Mouse (Mus musculus): ENCODE data around the gene Fbn1. TPM values are rescaled to one million over a fixed set of nuclear protein-coding genes. Genes with fewer than 3 reads are reported as not detected.

Gene Fbn1
- polyA plus RNA-seq, 1 experiment from 2014 or later = 2.1 TPM

GRCm38 (mm10) chr2:125420604-125421003, 87.2 kb downstream of the Fbn1 start:
- Histone ChIP-seq H3K27me3 (replicated peaks; ENCODE audit: control insufficient read depth, insufficient read depth, low read length) (no peaks in the 10 kb centered on the region), H3K36me3 (ENCODE audit: control insufficient read depth, insufficient read depth, low read length) (no peaks in the 10 kb centered on the region), H3K9me3 (ENCODE audit: control insufficient read depth, low read length) (no peaks in the 10 kb centered on the region), H3K27ac (ENCODE audit: low read depth, low read length) (no peak overlapping the region), H3K4me2 (ENCODE audit: low read length) (no peak overlapping the region), H3K4me3 (ENCODE audit: low read length) (no peak overlapping the region), H3K9ac (ENCODE audit: low read depth, low read length) (no peak overlapping the region), H3K4me1 (ENCODE audit: control insufficient read depth, insufficient read depth, low read depth, low read length) (no peaks in the 10 kb centered on the region)
- no peak for ATAC-seq
- WGBS = 76% methylated on average over 9 of the region's 9 CpGs

GRCm38 (mm10) chr2:125419681-125420080, 88.1 kb downstream of the Fbn1 start:
- 82% methylated on average over 4 of the region's 4 CpGs for WGBS
- Histone ChIP-seq H3K9me3 (ENCODE audit: control insufficient read depth, low read length) (no peaks in the 10 kb centered on the region), H3K4me1 (ENCODE audit: control insufficient read depth, insufficient read depth, low read depth, low read length) (no peaks in the 10 kb centered on the region), H3K4me2 (ENCODE audit: low read length) (no peak overlapping the region), H3K27ac (ENCODE audit: low read depth, low read length) (no peak overlapping the region), H3K27me3 (replicated peaks; ENCODE audit: control insufficient read depth, insufficient read depth, low read length) (no peaks in the 10 kb centered on the region), H3K36me3 (ENCODE audit: control insufficient read depth, insufficient read depth, low read length) (no peaks in the 10 kb centered on the region), H3K9ac (ENCODE audit: low read depth, low read length) (no peak overlapping the region), H3K4me3 (ENCODE audit: low read length) (no peak overlapping the region)
- ATAC-seq = no peak

GRCm38 (mm10) chr2:125418546-125418945, 89.2 kb downstream of the Fbn1 start:
- 85% methylated on average over 4 of the region's 4 CpGs for WGBS
- no peak overlapping the region for H3K4me3 ChIP-seq (ENCODE audit: low read length)
- no peak for ATAC-seq
- no peaks in the 10 kb centered on the region for H3K27me3 ChIP-seq (replicated peaks; ENCODE audit: control insufficient read depth, insufficient read depth, low read length)
- H3K36me3 ChIP-seq (ENCODE audit: control insufficient read depth, insufficient read depth, low read length) = no peaks in the 10 kb centered on the region
- H3K27ac ChIP-seq (ENCODE audit: low read depth, low read length) = no peak overlapping the region
- no peak overlapping the region for H3K4me2 ChIP-seq (ENCODE audit: low read length)
- no peak overlapping the region for H3K9ac ChIP-seq (ENCODE audit: low read depth, low read length)
- no peaks in the 10 kb centered on the region for H3K9me3 ChIP-seq (ENCODE audit: control insufficient read depth, low read length)
- no peaks in the 10 kb centered on the region for H3K4me1 ChIP-seq (ENCODE audit: control insufficient read depth, insufficient read depth, low read depth, low read length)

GRCm38 (mm10) chr2:125416541-125417245, 91.1 kb downstream of the Fbn1 start:
- Histone ChIP-seq H3K9ac (ENCODE audit: low read depth, low read length) (no peak overlapping the region), H3K27me3 (replicated peaks; ENCODE audit: control insufficient read depth, insufficient read depth, low read length) (no peaks in the 10 kb centered on the region), H3K27ac (ENCODE audit: low read depth, low read length) (no peak overlapping the region), H3K36me3 (ENCODE audit: control insufficient read depth, insufficient read depth, low read length) (no peaks in the 10 kb centered on the region), H3K4me1 (ENCODE audit: control insufficient read depth, insufficient read depth, low read depth, low read length) (no peaks in the 10 kb centered on the region), H3K9me3 (ENCODE audit: control insufficient read depth, low read length) (no peaks in the 10 kb centered on the region), H3K4me2 (ENCODE audit: low read length) (no peak overlapping the region), H3K4me3 (ENCODE audit: low read length) (no peak overlapping the region)
- ATAC-seq = no peak
- 83% methylated on average over 10 of the region's 10 CpGs for WGBS

- WGBS = 93% methylated on average over 15 of the region's 15 CpGs
- Histone ChIP-seq H3K9me3 (ENCODE audit: control insufficient read depth, low read length) (no peaks in the 10 kb centered on the region), H3K4me1 (ENCODE audit: control insufficient read depth, insufficient read depth, low read depth, low read length) (no peaks in the 10 kb centered on the region), H3K4me3 (ENCODE audit: low read length) (no peak overlapping the region), H3K36me3 (ENCODE audit: control insufficient read depth, insufficient read depth, low read length) (no peaks in the 10 kb centered on the region), H3K27me3 (replicated peaks; ENCODE audit: control insufficient read depth, insufficient read depth, low read length) (no peaks in the 10 kb centered on the region), H3K4me2 (ENCODE audit: low read length) (no peak overlapping the region), H3K9ac (ENCODE audit: low read depth, low read length) (no peak overlapping the region), H3K27ac (ENCODE audit: low read depth, low read length) (no peak overlapping the region)
- ATAC-seq = no peak
Measured at GRCm38 (mm10) chr2:125412351-125412750, 95.4 kb downstream of the Fbn1 start.

- ATAC-seq = no peak
- Histone ChIP-seq H3K27ac (ENCODE audit: low read depth, low read length) (no peak overlapping the region), H3K4me1 (ENCODE audit: control insufficient read depth, insufficient read depth, low read depth, low read length) (no peaks in the 10 kb centered on the region), H3K4me3 (ENCODE audit: low read length) (no peak overlapping the region), H3K9ac (ENCODE audit: low read depth, low read length) (no peak overlapping the region), H3K36me3 (ENCODE audit: control insufficient read depth, insufficient read depth, low read length) (no peaks in the 10 kb centered on the region), H3K9me3 (ENCODE audit: control insufficient read depth, low read length) (no peaks in the 10 kb centered on the region), H3K4me2 (ENCODE audit: low read length) (no peak overlapping the region), H3K27me3 (replicated peaks; ENCODE audit: control insufficient read depth, insufficient read depth, low read length) (no peaks in the 10 kb centered on the region)
- 92% methylated on average over 3 of the region's 3 CpGs for WGBS
Measured at GRCm38 (mm10) chr2:125411777-125412176, 96.0 kb downstream of the Fbn1 start.

GRCm38 (mm10) chr2:125404509-125405105, 103.2 kb downstream of the Fbn1 start:
- Histone ChIP-seq H3K9me3 (ENCODE audit: control insufficient read depth, low read length) (no peaks in the 10 kb centered on the region), H3K9ac (ENCODE audit: low read depth, low read length) (no peak overlapping the region), H3K36me3 (ENCODE audit: control insufficient read depth, insufficient read depth, low read length) (no peaks in the 10 kb centered on the region), H3K4me1 (ENCODE audit: control insufficient read depth, insufficient read depth, low read depth, low read length) (no peaks in the 10 kb centered on the region), H3K27ac (ENCODE audit: low read depth, low read length) (no peak overlapping the region), H3K4me2 (ENCODE audit: low read length) (no peak overlapping the region), H3K4me3 (ENCODE audit: low read length) (no peak overlapping the region), H3K27me3 (replicated peaks; ENCODE audit: control insufficient read depth, insufficient read depth, low read length) (no peaks in the 10 kb centered on the region)
- WGBS = 89% methylated on average over 4 of the region's 4 CpGs
- no peak for ATAC-seq

- no peaks in the 10 kb centered on the region for H3K9me3 ChIP-seq (ENCODE audit: control insufficient read depth, low read length)
- 74% methylated on average over 1 of the region's 1 CpGs for WGBS
- H3K4me2 ChIP-seq (ENCODE audit: low read length) = no peak overlapping the region
- no peaks in the 10 kb centered on the region for H3K36me3 ChIP-seq (ENCODE audit: control insufficient read depth, insufficient read depth, low read length)
- H3K27me3 ChIP-seq (replicated peaks; ENCODE audit: control insufficient read depth, insufficient read depth, low read length) = no peaks in the 10 kb centered on the region
- no peak for ATAC-seq
- no peak overlapping the region for H3K27ac ChIP-seq (ENCODE audit: low read depth, low read length)
- H3K9ac ChIP-seq (ENCODE audit: low read depth, low read length) = no peak overlapping the region
- no peak overlapping the region for H3K4me3 ChIP-seq (ENCODE audit: low read length)
- H3K4me1 ChIP-seq (ENCODE audit: control insufficient read depth, insufficient read depth, low read depth, low read length) = no peaks in the 10 kb centered on the region
Measured at GRCm38 (mm10) chr2:125402276-125402675, 105.5 kb downstream of the Fbn1 start.

- ATAC-seq = no peak
- WGBS = 96% methylated on average over 3 of the region's 3 CpGs
Measured at GRCm38 (mm10) chr2:125400121-125400520, 107.7 kb downstream of the Fbn1 start.

More at GRCm38 (mm10) chr2:125400121-125400520, 107.7 kb downstream of the Fbn1 start:
- H3K9ac ChIP-seq (ENCODE audit: low read depth, low read length) = no peak overlapping the region
- no peaks in the 10 kb centered on the region for H3K36me3 ChIP-seq (ENCODE audit: control insufficient read depth, insufficient read depth, low read length)
- no peaks in the 10 kb centered on the region for H3K27me3 ChIP-seq (replicated peaks; ENCODE audit: control insufficient read depth, insufficient read depth, low read length)
- H3K27ac ChIP-seq (ENCODE audit: low read depth, low read length) = no peak overlapping the region
- H3K4me1 ChIP-seq (ENCODE audit: control insufficient read depth, insufficient read depth, low read depth, low read length) = no peaks in the 10 kb centered on the region
- H3K4me3 ChIP-seq (ENCODE audit: low read length) = no peak overlapping the region
- no peaks in the 10 kb centered on the region for H3K9me3 ChIP-seq (ENCODE audit: control insufficient read depth, low read length)
- H3K4me2 ChIP-seq (ENCODE audit: low read length) = no peak overlapping the region
